Mouse (Mus musculus) testis, adult 2 months (tissue): ENCODE measurements around the gene Zfp467.

Source experiments
- CTCF ChIP-seq: fragments of 200-500 bp; IDR thresholded peaks from 2 replicates; pipeline ENCODE4 v1.5.1; 2012; ENCODE audit warnings: low read depth, mild to moderate bottlenecking, inconsistent platforms, low read length, moderate library complexity; ENCODE audit not compliant: control insufficient read depth, insufficient read depth, insufficient replicate concordance
- POLR2A ChIP-seq: fragments of 200-500 bp; IDR thresholded peaks from 2 replicates; pipeline ENCODE4 v1.6.1; 2012; ENCODE audit warnings: low read depth, mild to moderate bottlenecking, inconsistent platforms, low read length, moderate library complexity; ENCODE audit not compliant: control insufficient read depth

- TF ChIP-seq POLR2A (no peak), CTCF (no peak)
Measured at GRCm38 (mm10) chr6:48434651-48435050, 11.0 kb downstream of the Zfp467 start.
